Comparison of ENCODE assay signal across 18 mouse cellular contexts in genomic region chr13:93547641-93548040, GRCm38 (mm10). TPM values are rescaled to one million over a fixed set of nuclear protein-coding genes. Genes with fewer than 3 reads are reported as not detected.
DNase-seq lines count a peak whose midpoint lies in the region; ATAC-seq and TF ChIP-seq lines count a peak whose summit lies in the region.
"Had no signal": no experiment of that assay in that cellular context is flagged by ENCODE, and none has a peak within 500 bp of the region (broad histone marks: within the 10 kb centered on the region; RNA-seq: fewer than 3 reads in every experiment).

No protein-coding gene starts in this region.

- H3K4me1 ChIP-seq in kidney, postnatal 0 days (replicated peaks; ENCODE audit: insufficient read depth, low read length): no peaks in the 10 kb centered on the region
- H3K4me1 ChIP-seq in stomach, postnatal 0 days (replicated peaks; ENCODE audit: control insufficient read depth, insufficient read depth): no peaks in the 10 kb centered on the region
- H3K4me1 ChIP-seq: forebrain, embryonic 13.5 days; hindbrain, embryonic 15.5 days had no signal

- H3K4me3 ChIP-seq in kidney, postnatal 0 days (replicated peaks; ENCODE audit: low read depth, low read length): no peak overlapping the region
- no peak overlapping the region for H3K4me3 ChIP-seq in stomach, postnatal 0 days (ENCODE audit: low read depth, low read length)
- H3K4me3 ChIP-seq: forebrain, embryonic 13.5 days; heart, embryonic 12.5 days; hindbrain, embryonic 15.5 days had no signal

- no peak for TF ChIP-seq EP300 in stomach, postnatal 0 days (optimal IDR thresholded peaks at IDR 0.05)

- no peak overlapping the region for H3K9ac ChIP-seq in kidney, postnatal 0 days (ENCODE audit: low read depth, low read length)
- H3K9ac ChIP-seq in stomach, postnatal 0 days (ENCODE audit: low read length): no peak overlapping the region
- H3K9ac ChIP-seq: forebrain, embryonic 13.5 days; forebrain, postnatal 0 days; heart, embryonic 12.5 days; hindbrain, embryonic 15.5 days had no signal

- WGBS in kidney, postnatal 0 days: 43% methylated on average over 5 of the region's 5 CpGs
- WGBS in stomach, postnatal 0 days: 56% methylated on average over 5 of the region's 5 CpGs

- H3K36me3 ChIP-seq in kidney, postnatal 0 days (ENCODE audit: insufficient read depth, low read length): no peaks in the 10 kb centered on the region
- H3K36me3 ChIP-seq in stomach, postnatal 0 days (ENCODE audit: control insufficient read depth, insufficient read depth, low read length): no peaks in the 10 kb centered on the region
- H3K36me3 ChIP-seq: G1E; heart, embryonic 12.5 days; hindbrain, embryonic 15.5 days had no signal

- H3K4me2 ChIP-seq in kidney, postnatal 0 days (ENCODE audit: low read length): no peak overlapping the region
- H3K4me2 ChIP-seq in stomach, postnatal 0 days (replicated peaks; ENCODE audit: low read depth): no peak overlapping the region
- H3K4me2 ChIP-seq: forebrain, embryonic 13.5 days; heart, embryonic 12.5 days; hindbrain, embryonic 15.5 days had no signal

- peak; percentile 1 to 29 for DNase-seq in heart, adult 9 months (ENCODE audit: low spot score in 2 of 2)
- DNase-seq in heart, postnatal 4 days: no peak
- DNase-seq in kidney, postnatal 0 days (ENCODE audit: low spot score): peak; percentile 45
- DNase-seq in kidney, postnatal 36 days: no peak
- peak; percentile 11 for DNase-seq in urinary bladder, postnatal 14 days (ENCODE audit: low spot score)
- DNase-seq in urinary bladder, postnatal 36 days (ENCODE audit: low spot score in 2 of 2): no peak
- DNase-seq in stomach, postnatal 0 days (ENCODE audit: low spot score): no peak
- DNase-seq in layer of hippocampus, postnatal 14 days (ENCODE audit: low spot score in 2 of 2): no peak
- DNase-seq: adrenal gland, postnatal 14 days; cerebellum, adult 11-12 months; cerebellum, adult 9-10 months; cerebellum, postnatal 25 days; forebrain, postnatal 0 days; gastrocnemius, postnatal 36 days had no signal

- TF ChIP-seq CTCF in kidney, postnatal 0 days (IDR thresholded peaks at IDR 0.05; ENCODE audit: low read depth): no peak
- TF ChIP-seq CTCF in stomach, postnatal 0 days (IDR thresholded peaks at IDR 0.05; ENCODE audit: low read depth): no peak

- H3K9me3 ChIP-seq in kidney, postnatal 0 days (replicated peaks; ENCODE audit: low read length): no peaks in the 10 kb centered on the region
- H3K9me3 ChIP-seq in stomach, postnatal 0 days (ENCODE audit: control insufficient read depth, low read length): no peaks in the 10 kb centered on the region
- H3K9me3 ChIP-seq: forebrain, embryonic 13.5 days; G1E; heart, embryonic 12.5 days; hindbrain, embryonic 15.5 days had no signal

- ATAC-seq in kidney, postnatal 0 days (replicated peaks; ENCODE audit: low FRiP score, low read depth): 0 out of 2 replicates have a peak, but pooled peaks have one; percentile 40
- ATAC-seq in stomach, postnatal 0 days (ENCODE audit: low FRiP score, low TSS enrichment): 0 out of 2 replicates have a peak, but pooled peaks have one; percentile 51
- ATAC-seq: forebrain, embryonic 13.5 days; forebrain, postnatal 0 days had no signal

- H3K27me3 ChIP-seq in kidney, postnatal 0 days (ENCODE audit: insufficient read depth, low read length): no peaks in the 10 kb centered on the region
- H3K27me3 ChIP-seq in stomach, postnatal 0 days (ENCODE audit: control insufficient read depth, insufficient read depth, low read length): no peaks in the 10 kb centered on the region
- H3K27me3 ChIP-seq: forebrain, embryonic 13.5 days; heart, embryonic 12.5 days; hindbrain, embryonic 15.5 days had no signal

- H3K27ac ChIP-seq in kidney, postnatal 0 days: no peak overlapping the region
- no peak overlapping the region for H3K27ac ChIP-seq in stomach, postnatal 0 days (replicated peaks)
- H3K27ac ChIP-seq: forebrain, embryonic 13.5 days; hindbrain, embryonic 15.5 days had no signal

RNA-seq across cellular contexts. Expression of gene Jmy, which starts 48.0 kb away (rescaled TPM):
- total RNA-seq in heart, postnatal 4 days (2021): 10 to 100 TPM; 35.1 to 37.5 TPM
- polyA plus RNA-seq in kidney, postnatal 0 days (2015; fragmentation: Nextera tagmentation; extraction: Ambion mirVana): 6.2 and 7.6 TPM in 2 replicates
- polyA plus RNA-seq in stomach, postnatal 0 days (2015; fragmentation: Nextera tagmentation; extraction: Ambion mirVana): 3.5 and 4.8 TPM in 2 replicates
- 10 to 100 TPM; 43.8 to 44.6 TPM for total RNA-seq in layer of hippocampus, postnatal 14 days (2021)

Comparison
In these comparisons a context has a peak if more than half of its experiments do, and no peak if none do; other contexts are left out.
1. DNase-seq: peak in heart, adult 9 months (2 of 2), kidney, postnatal 0 days (single experiment) and urinary bladder, postnatal 14 days (single experiment); none in heart, postnatal 4 days (single experiment), kidney, postnatal 36 days (0 of 2), urinary bladder, postnatal 36 days (0 of 2), stomach, postnatal 0 days (single experiment) and layer of hippocampus, postnatal 14 days (0 of 2).